Mouse (Mus musculus) testis, adult 2 months (tissue): ENCODE results near the gene Usb1.
A peak's percentile ranks its signal among the peaks of the same experiment; 100 is the strongest.

Experiments used
- CTCF ChIP-seq: fragments of 200-500 bp; IDR thresholded peaks from 2 replicates; pipeline ENCODE4 v1.5.1; 2012; ENCODE audit warnings: low read depth, mild to moderate bottlenecking, inconsistent platforms, low read length, moderate library complexity; ENCODE audit not compliant: control insufficient read depth, insufficient read depth, insufficient replicate concordance
- POLR2A ChIP-seq: fragments of 200-500 bp; IDR thresholded peaks from 2 replicates; pipeline ENCODE4 v1.6.1; 2012; ENCODE audit warnings: low read depth, mild to moderate bottlenecking, inconsistent platforms, low read length, moderate library complexity; ENCODE audit not compliant: control insufficient read depth

DNA sequence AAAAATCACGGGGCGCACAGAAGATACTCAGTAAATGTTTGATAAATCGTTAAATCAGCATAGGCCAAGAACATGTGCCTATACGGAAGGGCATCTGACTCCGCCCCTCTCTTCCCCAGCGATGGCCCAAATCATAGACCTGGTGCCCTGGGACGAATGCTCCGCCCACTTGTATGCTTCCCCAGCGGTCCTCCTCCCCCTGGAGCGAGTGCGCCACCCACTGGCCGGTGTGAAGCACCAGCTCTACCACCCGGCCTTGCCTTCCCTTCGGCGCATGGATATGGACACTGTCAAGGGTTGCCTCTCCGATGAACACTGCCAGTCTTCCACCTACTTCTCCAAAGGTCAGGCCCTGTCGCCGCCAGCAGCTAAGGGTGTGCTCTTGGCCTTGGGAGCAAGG, 19.2 kb upstream of the Usb1 start:
- TF ChIP-seq POLR2A, result no peak
- TF ChIP-seq CTCF, result peak; percentile 67; the same call in 1 of the 2 replicates
